ENCODE assay signal across 9 mouse cellular contexts in genomic region chr2:105189352-105189751, GRCm38 (mm10). TPM values are rescaled to one million over a fixed set of nuclear protein-coding genes. Genes with fewer than 3 reads are reported as not detected.
DNase-seq lines count a peak whose midpoint lies in the region; ATAC-seq and TF ChIP-seq lines count a peak whose summit lies in the region.
"Had no signal": no experiment of that assay in that cellular context is flagged by ENCODE, and none has a peak within 500 bp of the region (broad histone marks: within the 10 kb centered on the region; RNA-seq: fewer than 3 reads in every experiment).

No protein-coding gene starts in this region.

- in situ Hi-C loops in ES-E14 (cut with MboI; ENCODE audit: low sequenced_read_pairs in 2 of 2, unreplicated experiment in 2 of 2) = no loop called here

- H3K27ac ChIP-seq in intestine, postnatal 0 days (ENCODE audit: low read depth, low read length) = no peak overlapping the region
- no peak overlapping the region for H3K27ac ChIP-seq in intestine, embryonic 15.5 days
- no peak overlapping the region for H3K27ac ChIP-seq in ES-E14 (ENCODE audit: insufficient read depth, low read depth, low read length, poor library complexity, severe bottlenecking)
- H3K27ac ChIP-seq: heart, embryonic 13.5 days; neural tube, embryonic 13.5 days had no signal

- no peak for ATAC-seq in intestine, postnatal 0 days
- ATAC-seq in intestine, embryonic 15.5 days = no peak
- peak; percentile 51 for ATAC-seq in granulocyte monocyte progenitor cell, adult 5-6 weeks (replicated peaks; ENCODE audit: poor library complexity, severe bottlenecking)

- no peak overlapping the region for H3K9ac ChIP-seq in intestine, postnatal 0 days (ENCODE audit: low read depth, low read length)
- H3K9ac ChIP-seq in intestine, embryonic 15.5 days = no peak overlapping the region
- H3K9ac ChIP-seq in ES-E14 (ENCODE audit: insufficient read depth, low read depth, low read length, poor library complexity, severe bottlenecking) = no peak overlapping the region
- H3K9ac ChIP-seq: heart, embryonic 13.5 days; neural tube, embryonic 13.5 days had no signal

- H3K9me3 ChIP-seq in intestine, postnatal 0 days (ENCODE audit: control insufficient read depth) = no peaks in the 10 kb centered on the region
- no peaks in the 10 kb centered on the region for H3K9me3 ChIP-seq in intestine, embryonic 15.5 days
- no peaks in the 10 kb centered on the region for H3K9me3 ChIP-seq in ES-E14 (ENCODE audit: control insufficient read depth, insufficient read depth, low read depth, low read length)
- H3K9me3 ChIP-seq: heart, embryonic 13.5 days; neural tube, embryonic 13.5 days had no signal

- no peak overlapping the region for H3K4me3 ChIP-seq in intestine, postnatal 0 days (ENCODE audit: low read depth, low read length)
- H3K4me3 ChIP-seq in intestine, embryonic 15.5 days (replicated peaks) = no peak overlapping the region
- no peak overlapping the region for H3K4me3 ChIP-seq in ES-E14 (ENCODE audit: insufficient read depth in 1 of 2, low read depth in 1 of 2, low read length in 2 of 2, poor library complexity in 1 of 2, severe bottlenecking in 1 of 2)
- H3K4me3 ChIP-seq: heart, embryonic 13.5 days; neural tube, embryonic 13.5 days had no signal

- no peaks in the 10 kb centered on the region for H3K36me3 ChIP-seq in intestine, postnatal 0 days (ENCODE audit: control insufficient read depth, insufficient read depth)
- no peaks in the 10 kb centered on the region for H3K36me3 ChIP-seq in intestine, embryonic 15.5 days
- no peaks in the 10 kb centered on the region for H3K36me3 ChIP-seq in ES-E14 (ENCODE audit: control insufficient read depth, insufficient read depth, low read length, poor library complexity, severe bottlenecking)
- H3K36me3 ChIP-seq: heart, embryonic 13.5 days; neural tube, embryonic 13.5 days had no signal

- peak; percentile 64 for TF ChIP-seq CTCF in intestine, postnatal 0 days (IDR thresholded peaks at IDR 0.05; ENCODE audit: low read depth)

- H3K4me2 ChIP-seq in intestine, postnatal 0 days (replicated peaks; ENCODE audit: low read depth) = no peak overlapping the region
- no peak overlapping the region for H3K4me2 ChIP-seq in intestine, embryonic 15.5 days (replicated peaks)
- H3K4me2 ChIP-seq: heart, embryonic 13.5 days; neural tube, embryonic 13.5 days had no signal

- no peaks in the 10 kb centered on the region for H3K4me1 ChIP-seq in intestine, postnatal 0 days (replicated peaks; ENCODE audit: control insufficient read depth, insufficient read depth, low read length)
- no peaks in the 10 kb centered on the region for H3K4me1 ChIP-seq in intestine, embryonic 15.5 days (replicated peaks)
- peaks cover 0 to 6% of the 10 kb centered on the region in 2 experiments; a peak in 2 of 4 replicates for H3K4me1 ChIP-seq in ES-E14 (ENCODE audit: control insufficient read depth in 2 of 2, insufficient read depth in 2 of 2, low read length in 2 of 2, poor library complexity in 1 of 2)
- H3K4me1 ChIP-seq: neural tube, embryonic 13.5 days had no signal

- H3K27me3 ChIP-seq in intestine, postnatal 0 days (replicated peaks; ENCODE audit: control insufficient read depth, insufficient read depth, low read length) = no peaks in the 10 kb centered on the region
- H3K27me3 ChIP-seq in intestine, embryonic 15.5 days (replicated peaks) = no peaks in the 10 kb centered on the region
- H3K27me3 ChIP-seq: heart, embryonic 13.5 days; neural tube, embryonic 13.5 days had no signal

- WGBS in intestine, postnatal 0 days = 39% methylated on average over 5 of the region's 5 CpGs
- 42% methylated on average over 5 of the region's 5 CpGs for WGBS in intestine, embryonic 15.5 days

- DNase-seq in A20 (ENCODE audit: low read depth, low spot score) = peak; percentile 64
- DNase-seq in ES-E14 (ENCODE audit: low read depth, low spot score) = peak; percentile 60
- no peak for DNase-seq in right cerebral cortex, postnatal 25 days
- no peak for DNase-seq in adrenal gland, postnatal 14 days

TF ChIP-seq in ES-E14, 5 proteins besides CTCF, POLR2A, EP300 and RAD21:
- TF ChIP-seq ZNF384 (IDR thresholded peaks at IDR 0.05; ENCODE audit: low read depth, low read length) = no peak
- no peak for TF ChIP-seq HCFC1 (IDR thresholded peaks at IDR 0.05; ENCODE audit: borderline replicate concordance, insufficient read depth, low read length)
- no peak for TF ChIP-seq ZC3H11A (IDR thresholded peaks at IDR 0.05; ENCODE audit: borderline replicate concordance, low read depth, low read length)
- no peak for TF ChIP-seq MAFK (IDR thresholded peaks at IDR 0.05; ENCODE audit: insufficient read depth, low read depth, low read length)
- peak; percentile 98 for TF ChIP-seq CHD2 (IDR thresholded peaks at IDR 0.05; ENCODE audit: low read depth, low read length)

RNA-seq across cellular contexts. Expression of gene Them7, which starts 34.8 kb away (rescaled TPM):
- polyA plus RNA-seq in intestine, postnatal 0 days (2015; fragmentation: Nextera tagmentation; extraction: Ambion mirVana) = 0.26 and 0.55 TPM in 2 replicates
- 1.0 and 1.7 TPM in 2 replicates for polyA plus RNA-seq in intestine, embryonic 15.5 days (2015; fragmentation: Nextera tagmentation; extraction: Ambion mirVana)
- not detected in 2 replicates for total RNA-seq in ES-E14 (2012; rRNA removed)
- 3.6 and 5.5 TPM in 2 replicates for total RNA-seq in granulocyte monocyte progenitor cell, adult 5-6 weeks (2014; fragmentation: Nextera tagmentation)
- total RNA-seq in granulocyte monocyte progenitor cell, adult 5-6 weeks (2017) = 2.1 and 3.3 TPM in 2 replicates
- 1.1 and 2.5 TPM in 2 replicates for total RNA-seq in adrenal gland, postnatal 14 days (2021)
- polyA plus RNA-seq: neural tube, embryonic 13.5 days had no signal

Comparison
In these comparisons a context has a peak if more than half of its experiments do, and no peak if none do; other contexts are left out.
1. DNase-seq: peak in A20 (single experiment) and ES-E14 (single experiment); none in right cerebral cortex, postnatal 25 days (single experiment) and adrenal gland, postnatal 14 days (single experiment).